Mouse (Mus musculus): ENCODE data around the gene Kif3a. TPM values are rescaled to one million over a fixed set of nuclear protein-coding genes. Genes with fewer than 3 reads are reported as not detected.

Kif3a gene
- total RNA-seq, 2 experiments from 2014 or later = 137 to 147 TPM

- intact Hi-C loops (cut with DNase I) = no loop called here
- no peak for DNase-seq (ENCODE audit: low spot score in 2 of 2)
These were observed 38.4 kb downstream of the Kif3a start for GRCm38 (mm10) chr11:53605609-53606008.

GRCm38 (mm10) chr11:53609231-53609630, 42.1 kb downstream of the Kif3a start:
- intact Hi-C loops (cut with DNase I) = no loop called here
- DNase-seq (ENCODE audit: low spot score in 2 of 2) = no peak

GRCm38 (mm10) chr11:53609672-53610071, 42.5 kb downstream of the Kif3a start:
- no peak for DNase-seq (ENCODE audit: low spot score in 2 of 2)
- intact Hi-C loops (cut with DNase I) = no loop called here

GRCm38 (mm10) chr11:53615172-53615571, 48.0 kb downstream of the Kif3a start:
- DNase-seq (ENCODE audit: low spot score in 2 of 2) = no peak

DNA sequence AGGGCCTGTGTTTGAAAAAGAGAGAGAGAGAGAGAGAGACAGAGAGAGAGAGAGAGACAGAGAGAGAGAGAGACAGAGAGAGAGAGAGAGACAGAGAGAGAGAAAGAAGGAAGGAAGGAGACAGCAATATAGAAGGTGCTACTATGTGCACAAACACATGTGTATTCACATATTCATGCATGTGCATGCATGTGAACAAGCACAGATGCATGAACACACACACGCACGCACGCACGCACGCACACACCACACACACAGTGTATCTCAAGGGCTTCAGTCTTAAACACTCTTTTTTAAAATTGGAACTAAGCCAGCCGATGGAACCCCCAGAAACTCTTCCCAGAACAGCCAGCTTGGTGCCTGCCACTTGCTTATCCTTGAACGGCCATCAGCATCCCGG, 48.4 kb downstream of the Kif3a start:
- DNase-seq (ENCODE audit: low spot score in 2 of 2) = no peak
- intact Hi-C loops (cut with DNase I) = no loop called here

More at GRCm38 (mm10) chr11:53615172-53615571, 48.0 kb downstream of the Kif3a start:
- intact Hi-C loops (cut with DNase I) = no loop called here

- no peak for DNase-seq (ENCODE audit: low spot score in 2 of 2)
- intact Hi-C loops (cut with DNase I) = no loop called here
These were observed 49.8 kb downstream of the Kif3a start for GRCm38 (mm10) chr11:53616748-53617558.

DNA sequence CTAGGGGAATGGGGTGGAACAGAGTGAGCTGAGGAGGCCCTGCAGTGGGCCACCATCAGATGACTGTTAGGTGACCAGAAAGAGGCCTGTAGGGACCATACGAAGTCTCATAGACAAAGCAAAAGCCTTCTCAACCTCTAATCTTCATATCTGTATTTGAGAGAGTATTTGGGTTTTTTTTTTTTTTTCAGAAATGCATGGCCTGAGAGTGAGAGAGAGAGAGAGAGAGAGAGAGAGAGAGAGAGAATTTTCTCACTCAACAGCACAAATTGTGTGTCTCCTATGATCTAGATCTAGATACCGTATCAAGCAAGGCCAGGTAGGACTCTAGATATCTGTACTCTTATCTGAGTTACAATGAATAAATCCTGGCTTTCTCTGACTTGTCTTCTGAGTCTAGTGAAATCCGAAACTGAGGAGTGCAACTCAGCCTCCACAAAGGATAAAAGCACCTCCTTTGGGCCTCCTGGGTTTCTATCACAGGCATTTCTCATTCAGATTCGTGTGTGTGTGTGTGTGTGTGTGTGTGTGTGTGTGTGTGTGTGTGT, 50.5 kb downstream of the Kif3a start:
- DNase-seq (ENCODE audit: low spot score in 2 of 2) = no peak
- intact Hi-C loops (cut with DNase I) = no loop called here

DNA sequence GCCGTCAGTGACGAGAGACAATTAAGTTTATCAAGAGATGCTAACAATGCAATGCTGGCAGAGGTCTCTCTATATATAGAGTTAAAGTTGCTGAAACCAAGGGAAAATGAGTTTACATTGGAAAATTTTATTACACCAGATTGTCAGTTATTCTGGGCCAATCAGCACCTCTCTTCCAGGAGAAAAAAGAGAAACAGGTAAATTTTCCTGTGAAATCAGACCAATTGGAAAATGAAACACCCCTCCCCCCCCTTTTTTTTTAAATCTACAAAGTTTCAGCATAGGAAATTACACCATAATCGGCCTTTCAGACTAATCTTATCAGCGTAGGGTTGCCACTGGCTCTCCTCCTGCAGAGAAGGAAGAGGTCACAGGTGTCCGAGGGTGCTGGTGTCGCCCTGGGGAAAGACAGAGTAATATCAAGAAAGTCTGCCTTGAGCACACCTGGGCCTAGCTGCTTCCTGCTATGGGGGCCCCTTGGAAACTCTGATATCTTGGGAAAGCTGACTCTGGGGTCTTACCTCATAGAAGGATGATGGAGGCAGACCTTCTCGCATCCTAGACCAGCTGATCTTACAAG, 51.5 kb downstream of the Kif3a start, which contains the start of gene Il4:
TSS of gene Il4 (minus strand) at position 51 of the 580 bp plus-strand sequence.
- intact Hi-C loops (cut with DNase I) = no loop called here
- no peak for DNase-seq (ENCODE audit: low spot score in 2 of 2)

- no peak for DNase-seq (ENCODE audit: low spot score in 2 of 2)
- intact Hi-C loops (cut with DNase I) = no loop called here
These were observed 52.2 kb downstream of the Kif3a start for GRCm38 (mm10) chr11:53619428-53619827.

GRCm38 (mm10) chr11:53620094-53620493, 52.9 kb downstream of the Kif3a start:
- intact Hi-C loops (cut with DNase I) = no loop called here
- DNase-seq (ENCODE audit: low spot score in 2 of 2) = no peak

DNA sequence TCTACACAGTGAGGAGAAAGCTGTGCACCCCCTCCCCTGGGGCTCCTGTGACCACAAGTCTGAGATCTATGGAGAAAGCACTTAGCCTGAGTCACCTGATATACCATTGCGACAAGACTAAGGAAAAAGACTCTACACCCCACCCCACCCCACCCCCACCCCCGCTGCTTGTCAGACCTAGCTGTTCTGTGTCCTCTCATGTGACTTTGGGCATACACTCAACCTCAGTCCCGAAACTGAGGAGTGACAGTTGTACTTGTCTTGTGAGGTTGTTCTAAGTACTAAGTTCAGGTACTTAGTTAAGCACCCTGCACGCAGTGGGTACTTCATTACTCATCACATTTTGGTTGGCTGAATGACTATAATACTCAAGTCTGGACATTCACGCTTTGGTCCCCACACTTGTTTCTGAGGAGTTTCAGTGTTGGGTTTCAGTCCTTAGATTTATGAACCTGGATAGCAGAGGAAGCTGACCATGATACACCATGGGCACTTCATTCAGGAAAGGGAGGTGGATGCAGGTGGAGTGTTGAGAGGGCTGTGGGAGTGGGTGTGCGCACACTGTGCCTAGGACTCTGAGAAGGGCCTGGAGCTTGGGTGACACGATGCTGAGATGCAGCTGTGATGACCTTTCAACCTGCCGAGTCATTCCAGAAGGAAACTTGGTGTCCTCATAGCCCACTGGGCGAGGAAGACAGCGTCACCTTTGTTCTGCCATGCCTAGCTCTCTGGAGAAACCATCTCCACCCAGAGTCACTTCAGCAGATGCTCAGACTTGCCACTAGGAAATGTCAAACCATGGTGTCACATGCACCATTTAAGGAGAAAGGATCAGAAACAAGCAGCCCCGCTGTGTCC, 54.6 kb downstream of the Kif3a start:
- intact Hi-C loops (cut with DNase I) = no loop called here
- DNase-seq (ENCODE audit: low spot score in 2 of 2) = no peak

GRCm38 (mm10) chr11:53622440-53622806, 55.2 kb downstream of the Kif3a start:
- no peak for DNase-seq (ENCODE audit: low spot score in 2 of 2)
- intact Hi-C loops (cut with DNase I) = no loop called here

- DNase-seq (ENCODE audit: low spot score in 2 of 2) = no peak
- intact Hi-C loops (cut with DNase I) = no loop called here
These were observed 56.4 kb downstream of the Kif3a start for GRCm38 (mm10) chr11:53623573-53623972.

GRCm38 (mm10) chr11:53624124-53624523, 56.9 kb downstream of the Kif3a start:
- intact Hi-C loops (cut with DNase I) = no loop called here
- no peak for DNase-seq (ENCODE audit: low spot score in 2 of 2)

DNA sequence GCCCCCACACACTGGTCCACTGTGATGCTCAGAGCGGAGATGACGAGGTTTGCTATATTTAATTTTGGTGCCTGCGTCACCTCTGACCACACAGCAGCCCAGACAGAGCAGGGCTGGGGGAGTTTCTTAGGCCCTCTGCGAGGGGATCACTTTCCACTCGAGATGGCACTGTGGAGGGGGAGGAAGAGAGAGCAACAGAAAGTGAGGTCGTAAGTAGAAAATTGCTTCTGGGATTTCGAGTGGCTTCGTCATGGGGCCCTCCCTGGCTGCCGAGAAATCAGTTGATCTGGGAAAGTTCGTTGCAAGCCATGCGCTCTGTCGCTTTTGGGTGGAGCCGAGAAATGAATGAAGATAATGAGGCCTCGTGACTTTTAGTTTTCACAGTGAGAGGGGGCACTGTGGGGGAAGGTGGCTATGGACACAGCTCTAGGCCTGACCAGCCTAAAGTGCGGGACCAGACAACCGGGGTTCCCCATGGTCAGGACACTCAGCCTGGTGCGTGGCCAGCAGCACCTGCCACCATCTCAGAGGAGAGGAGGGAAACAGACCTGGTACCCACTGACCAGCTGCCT, 59.7 kb downstream of the Kif3a start:
- intact Hi-C loops (cut with DNase I) = no loop called here

GRCm38 (mm10) chr11:53627859-53628258, 60.7 kb downstream of the Kif3a start:
- intact Hi-C loops (cut with DNase I) = loop anchor here (2.0 kb wide), 1 partner anchor 157 kb away; the partner anchor contains the start of gene Gm9837
- DNase-seq (ENCODE audit: low spot score in 2 of 2) = peak; percentile 89 to 90

More for the DNA sequence above, 59.7 kb downstream of the Kif3a start:
- no peak for DNase-seq (ENCODE audit: low spot score in 2 of 2)

DNA sequence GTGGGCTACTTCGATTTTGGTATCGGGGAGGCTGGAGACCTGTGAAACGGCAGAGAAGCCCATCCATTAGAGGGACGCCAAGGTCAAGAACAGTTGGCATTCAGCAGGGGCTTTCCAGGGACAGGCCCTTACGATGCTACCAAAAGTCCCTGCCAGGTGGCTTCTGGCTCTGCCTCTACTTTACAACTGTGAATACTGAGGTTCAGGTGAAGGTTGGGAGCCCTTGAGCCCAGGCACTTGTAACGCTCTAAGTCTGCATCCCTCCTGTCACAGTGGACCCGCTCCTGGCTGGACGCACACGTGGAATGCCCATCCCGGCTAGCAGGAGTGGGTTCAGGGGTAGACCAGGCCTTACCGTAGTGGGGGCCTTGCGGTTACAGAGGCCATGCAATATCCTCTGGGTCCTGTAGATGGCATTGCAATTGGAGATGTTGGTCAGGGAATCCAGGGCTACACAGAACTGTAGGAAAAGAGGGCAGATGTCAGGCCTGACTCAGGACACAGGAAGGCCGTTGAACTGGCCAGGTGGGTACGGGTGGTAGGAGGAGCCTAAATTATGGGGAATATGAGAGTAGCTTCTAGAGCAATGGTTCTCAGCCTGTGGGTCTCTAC, 65.0 kb downstream of the Kif3a start:
- intact Hi-C loops (cut with DNase I) = no loop called here
- DNase-seq (ENCODE audit: low spot score in 2 of 2) = no peak

DNA sequence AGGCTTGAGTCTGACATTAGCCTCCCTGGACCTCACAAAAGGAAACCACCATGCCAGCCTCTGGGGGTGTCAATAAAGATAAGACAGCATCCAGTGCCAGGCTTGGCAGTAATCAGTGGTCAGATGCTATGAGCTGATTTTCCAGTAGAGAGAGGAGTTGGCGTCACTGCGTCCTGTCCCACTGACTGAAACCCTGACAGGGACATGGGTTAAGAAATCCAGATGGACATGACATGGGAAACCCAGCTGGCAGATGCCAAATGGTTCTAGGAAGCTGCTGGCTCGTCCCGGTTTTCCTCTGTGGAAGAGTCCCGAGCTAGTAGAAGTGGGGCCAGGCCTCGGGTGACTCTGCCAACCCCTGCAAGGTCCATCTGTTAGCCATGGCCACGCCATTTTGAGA, 66.5 kb downstream of the Kif3a start:
- intact Hi-C loops (cut with DNase I) = no loop called here
- DNase-seq (ENCODE audit: low spot score in 2 of 2) = no peak

- no peak for DNase-seq (ENCODE audit: low spot score in 2 of 2)
- intact Hi-C loops (cut with DNase I) = no loop called here
These were observed 67.4 kb downstream of the Kif3a start, which contains the start of gene Il13 for GRCm38 (mm10) chr11:53634556-53634955. Il13 (minus strand) TSS chr11:53634702.

Data from left cerebral cortex, postnatal 14 days (tissue).